Comparison of ENCODE assay signal across 11 mouse cellular contexts in the genomic region with DNA sequence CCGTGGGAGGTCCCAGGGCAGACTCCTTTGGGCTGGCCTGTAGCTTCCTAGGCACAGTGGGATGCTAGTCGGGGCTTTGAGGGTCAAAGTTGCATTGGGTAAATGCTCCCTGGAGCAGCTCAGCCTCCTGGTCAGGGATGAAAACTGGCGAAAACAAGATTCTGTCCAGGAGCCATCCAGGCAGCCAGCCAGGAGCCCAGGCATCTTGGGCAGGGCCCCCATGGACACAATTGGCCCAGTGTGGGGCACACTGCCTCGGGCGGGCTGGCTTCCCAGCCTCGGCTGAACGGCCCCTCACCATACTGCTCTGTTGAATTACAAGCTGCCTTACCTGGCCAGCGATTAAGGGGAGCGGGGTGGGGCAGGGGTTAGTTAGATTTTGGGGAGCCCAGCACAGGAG.
DNase-seq lines count a peak whose midpoint lies in the region; ATAC-seq and TF ChIP-seq lines count a peak whose summit lies in the region.
"Had no signal": no experiment of that assay in that cellular context is flagged by ENCODE, and none has a peak within 500 bp of the region (broad histone marks: within the 10 kb centered on the region; RNA-seq: fewer than 3 reads in every experiment).

No protein-coding gene starts in this region.

- no peak for TF ChIP-seq CTCF in kidney, adult 2 months (conservative IDR thresholded peaks at IDR 0.05; ENCODE audit: insufficient read depth, insufficient read length, low read depth, low read length)

- peak; percentile 56 for DNase-seq in cerebellum, adult 9-10 months
- peak; percentile 43 to 60 for DNase-seq in left cerebral cortex, postnatal 14 days (ENCODE audit: low spot score in 2 of 2)
- no peak for DNase-seq in left cerebral cortex, postnatal 36 days (ENCODE audit: low spot score in 2 of 2)
- DNase-seq in kidney, adult 2 months: peak; percentile 77
- DNase-seq in layer of hippocampus, postnatal 14 days (ENCODE audit: low spot score in 2 of 2): peak; percentile 63 to 71
- DNase-seq in gastrocnemius, postnatal 4 days (ENCODE audit: low spot score in 2 of 2): no peak
- no peak for DNase-seq in heart, adult 8-10 months (ENCODE audit: low spot score)
- DNase-seq: gastrocnemius, postnatal 25 days; heart, postnatal 4 days had no signal

- WGBS in kidney, adult 2 months: 52% methylated on average over 9 of the region's 9 CpGs

- intact Hi-C loops in left cerebral cortex, postnatal 14 days (cut with DNase I): no loop called here
- intact Hi-C loops in left cerebral cortex, postnatal 36 days (cut with DNase I): no loop called here

- no peak overlapping the region for H3K4me3 ChIP-seq in kidney, adult 2 months (ENCODE audit: insufficient read depth, low read depth, low read length)
- H3K4me3 ChIP-seq: lung, embryonic 15.5 days had no signal

- TF ChIP-seq POLR2A in kidney, adult 2 months (IDR thresholded peaks at IDR 0.05; ENCODE audit: low read depth, low read length): no peak

- no peaks in the 10 kb centered on the region for H3K27me3 ChIP-seq in kidney, adult 2 months (replicated peaks; ENCODE audit: control insufficient read depth, insufficient read depth, low read length)
- H3K27me3 ChIP-seq: lung, embryonic 15.5 days had no signal

- peak overlapping the region; percentile 27; the same call in 1 of the 2 replicates for H3K27ac ChIP-seq in kidney, adult 2 months (ENCODE audit: insufficient read depth, low read depth, low read length)
- H3K27ac ChIP-seq: lung, embryonic 15.5 days had no signal

- H3K4me1 ChIP-seq in kidney, adult 2 months (ENCODE audit: control insufficient read depth, insufficient read depth, low read length): peaks cover 12% of the 10 kb centered on the region

- ATAC-seq in cerebellum, adult (ENCODE audit: insufficient number of reproducible peaks, low FRiP score, low TSS enrichment): no peak

- no peaks in the 10 kb centered on the region for H3K36me3 ChIP-seq in kidney, adult 2 months (ENCODE audit: control insufficient read depth, insufficient read depth, low read length)
- H3K36me3 ChIP-seq: lung, embryonic 15.5 days had no signal

Comparison
In these comparisons a context has a peak if more than half of its experiments do, and no peak if none do; other contexts are left out.
1. DNase-seq: peak in cerebellum, adult 9-10 months (single experiment), left cerebral cortex, postnatal 14 days (2 of 2), kidney, adult 2 months (single experiment) and layer of hippocampus, postnatal 14 days (2 of 2); none in left cerebral cortex, postnatal 36 days (0 of 2), gastrocnemius, postnatal 4 days (0 of 2) and heart, adult 8-10 months (single experiment).